Mouse (Mus musculus): ENCODE measurements around the gene Hmg20b. TPM values are rescaled to one million over a fixed set of nuclear protein-coding genes. Genes with fewer than 3 reads are reported as not detected.

The Hmg20b gene
- polyA plus RNA-seq, 1 experiment from 2014 or later = 29.9 TPM

- Histone ChIP-seq H3K4me3 (ENCODE audit: low read depth, low read length) (no peak overlapping the region), H3K9me3 (ENCODE audit: control insufficient read depth, low read length) (no peaks in the 10 kb centered on the region), H3K27me3 (ENCODE audit: control insufficient read depth, insufficient read depth, low read length) (no peaks in the 10 kb centered on the region), H3K9ac (replicated peaks; ENCODE audit: low read depth, low read length) (no peak overlapping the region), H3K27ac (ENCODE audit: low read depth, low read length) (no peak overlapping the region), H3K36me3 (ENCODE audit: control insufficient read depth, insufficient read depth, low read length) (peaks cover 8% of the 10 kb centered on the region; the same call in 1 of the 2 replicates), H3K4me1 (ENCODE audit: control insufficient read depth, insufficient read depth, low read length) (peaks cover 21% of the 10 kb centered on the region), H3K4me2 (ENCODE audit: low read depth, low read length) (no peak overlapping the region)
- 92% methylated on average over 10 of the region's 10 CpGs for WGBS
- ATAC-seq (ENCODE audit: low read depth) = no peak
Measured at GRCm38 (mm10) chr10:81375322-81375721, 25.0 kb upstream of the Hmg20b start.

DNA sequence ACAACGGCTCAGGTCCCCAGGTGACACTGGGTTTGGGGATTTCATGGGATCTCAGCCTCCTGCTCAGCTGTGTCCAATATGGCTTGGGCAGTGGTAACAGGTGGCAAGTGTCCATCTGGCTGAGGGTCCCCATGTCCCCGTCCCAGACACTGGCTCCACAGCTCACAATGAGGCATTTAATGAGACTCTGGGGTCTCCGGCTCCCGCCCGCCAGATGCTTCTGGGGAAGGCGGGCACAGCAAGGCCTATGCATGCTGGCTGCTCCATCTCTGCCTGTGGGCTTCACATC, 16.9 kb upstream of the Hmg20b start:
- no peak overlapping the region for H3K27ac ChIP-seq (ENCODE audit: low read depth, low read length)
- H3K36me3 ChIP-seq (ENCODE audit: control insufficient read depth, insufficient read depth, low read length) = peaks cover 39% of the 10 kb centered on the region
- H3K4me1 ChIP-seq (ENCODE audit: control insufficient read depth, insufficient read depth, low read length) = peaks cover 10% of the 10 kb centered on the region; the same call in 1 of the 2 replicates
- 50% methylated on average over 6 of the region's 6 CpGs for WGBS
- H3K9me3 ChIP-seq (ENCODE audit: control insufficient read depth, low read length) = no peaks in the 10 kb centered on the region
- no peak overlapping the region for H3K9ac ChIP-seq (replicated peaks; ENCODE audit: low read depth, low read length)
- H3K4me3 ChIP-seq (ENCODE audit: low read depth, low read length) = no peak overlapping the region
- ATAC-seq (ENCODE audit: low read depth) = no peak
- H3K4me2 ChIP-seq (ENCODE audit: low read depth, low read length) = no peak overlapping the region
- H3K27me3 ChIP-seq (ENCODE audit: control insufficient read depth, insufficient read depth, low read length) = 0 out of 2 replicates have a peak, but pooled peaks cover 3% of the 10 kb centered on the region

- Histone ChIP-seq H3K4me1 (ENCODE audit: control insufficient read depth, insufficient read depth, low read length) (peaks cover 10% of the 10 kb centered on the region; the same call in 1 of the 2 replicates), H3K27me3 (ENCODE audit: control insufficient read depth, insufficient read depth, low read length) (0 out of 2 replicates have a peak, but pooled peaks cover 3% of the 10 kb centered on the region), H3K9ac (replicated peaks; ENCODE audit: low read depth, low read length) (no peak overlapping the region), H3K36me3 (ENCODE audit: control insufficient read depth, insufficient read depth, low read length) (peaks cover 39% of the 10 kb centered on the region), H3K4me3 (ENCODE audit: low read depth, low read length) (no peak overlapping the region), H3K27ac (ENCODE audit: low read depth, low read length) (no peak overlapping the region), H3K4me2 (ENCODE audit: low read depth, low read length) (no peak overlapping the region), H3K9me3 (ENCODE audit: control insufficient read depth, low read length) (no peaks in the 10 kb centered on the region)
- no peak for ATAC-seq (ENCODE audit: low read depth)
- 81% methylated on average over 6 of the region's 6 CpGs for WGBS
Measured at GRCm38 (mm10) chr10:81366477-81367206, 16.4 kb upstream of the Hmg20b start.

DNA sequence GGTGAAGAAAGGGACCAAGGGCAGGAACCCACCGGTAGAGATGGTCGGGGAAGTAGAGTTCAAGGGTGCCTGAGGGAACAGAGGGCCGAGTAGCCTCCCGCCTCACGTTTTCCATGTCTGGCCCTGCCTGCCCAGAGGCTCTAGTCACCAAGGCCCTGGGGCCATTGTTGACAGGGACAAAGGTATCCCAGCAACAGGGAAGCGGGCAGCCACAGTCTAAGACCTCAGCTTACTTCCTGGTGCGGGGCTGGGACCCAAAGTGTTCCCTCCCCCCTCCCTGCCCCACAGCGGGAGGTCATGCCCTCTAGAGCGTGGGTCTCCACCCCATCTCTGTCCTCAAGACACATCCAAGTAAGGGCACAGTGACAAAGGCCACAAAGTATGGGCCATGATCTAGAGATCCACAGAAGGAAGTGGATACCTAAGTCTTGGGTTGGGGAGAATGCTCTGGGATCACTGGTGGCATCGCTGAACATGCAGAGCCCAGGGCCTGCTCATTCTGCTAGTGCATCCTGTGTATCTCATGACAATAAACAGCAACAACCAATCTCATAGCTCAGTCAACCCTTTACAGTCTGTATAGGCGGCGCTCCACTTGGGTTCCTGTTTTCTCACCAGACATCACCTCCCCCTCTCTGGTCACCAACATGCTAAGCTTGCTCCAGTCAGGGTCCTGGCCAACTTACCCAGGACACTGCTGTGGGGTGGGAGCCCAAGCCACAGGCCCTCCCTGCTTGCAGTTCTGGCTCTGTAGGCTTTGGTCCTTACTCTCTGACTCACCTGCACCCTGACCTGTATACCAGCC, 15.6 kb upstream of the Hmg20b start, which contains the start of gene 4930404N11Rik:
Gene 4930404N11Rik (minus strand): TSS at position 145 of the 805 bp plus-strand sequence.
- Histone ChIP-seq H3K36me3 (ENCODE audit: control insufficient read depth, insufficient read depth, low read length) (peaks cover 39% of the 10 kb centered on the region), H3K27ac (ENCODE audit: low read depth, low read length) (no peak within 1 kb of the TSS), H3K27me3 (ENCODE audit: control insufficient read depth, insufficient read depth, low read length) (0 out of 2 replicates have a peak, but pooled peaks cover 3% of the 10 kb centered on the region), H3K4me1 (ENCODE audit: control insufficient read depth, insufficient read depth, low read length) (peaks cover 10% of the 10 kb centered on the region; the same call in 1 of the 2 replicates), H3K4me2 (ENCODE audit: low read depth, low read length) (peak within 1 kb of the TSS; percentile 30; the same call in 1 of the 2 replicates), H3K4me3 (ENCODE audit: low read depth, low read length) (no peak within 1 kb of the TSS), H3K9me3 (ENCODE audit: control insufficient read depth, low read length) (no peaks in the 10 kb centered on the region), H3K9ac (replicated peaks; ENCODE audit: low read depth, low read length) (no peak within 1 kb of the TSS)
- 0 out of 2 replicates have a peak, but pooled peaks have one; percentile 7 for ATAC-seq (ENCODE audit: low read depth)
- WGBS = 14% methylated on average over 12 of the region's 12 CpGs

GRCm38 (mm10) chr10:81365073-81365472, 14.8 kb upstream of the Hmg20b start:
- H3K4me3 ChIP-seq (ENCODE audit: low read depth, low read length) = no peak overlapping the region
- no peak; the same call in 1 of the 2 replicates for ATAC-seq (ENCODE audit: low read depth)
- H3K36me3 ChIP-seq (ENCODE audit: control insufficient read depth, insufficient read depth, low read length) = peaks cover 33% of the 10 kb centered on the region
- no peaks in the 10 kb centered on the region for H3K9me3 ChIP-seq (ENCODE audit: control insufficient read depth, low read length)
- H3K27me3 ChIP-seq (ENCODE audit: control insufficient read depth, insufficient read depth, low read length) = 0 out of 2 replicates have a peak, but pooled peaks cover 3% of the 10 kb centered on the region
- 44% methylated on average over 4 of the region's 4 CpGs for WGBS
- H3K27ac ChIP-seq (ENCODE audit: low read depth, low read length) = no peak overlapping the region
- H3K9ac ChIP-seq (replicated peaks; ENCODE audit: low read depth, low read length) = no peak overlapping the region
- peaks cover 12% of the 10 kb centered on the region; the same call in 1 of the 2 replicates for H3K4me1 ChIP-seq (ENCODE audit: control insufficient read depth, insufficient read depth, low read length)
- no peak overlapping the region for H3K4me2 ChIP-seq (ENCODE audit: low read depth, low read length)

DNA sequence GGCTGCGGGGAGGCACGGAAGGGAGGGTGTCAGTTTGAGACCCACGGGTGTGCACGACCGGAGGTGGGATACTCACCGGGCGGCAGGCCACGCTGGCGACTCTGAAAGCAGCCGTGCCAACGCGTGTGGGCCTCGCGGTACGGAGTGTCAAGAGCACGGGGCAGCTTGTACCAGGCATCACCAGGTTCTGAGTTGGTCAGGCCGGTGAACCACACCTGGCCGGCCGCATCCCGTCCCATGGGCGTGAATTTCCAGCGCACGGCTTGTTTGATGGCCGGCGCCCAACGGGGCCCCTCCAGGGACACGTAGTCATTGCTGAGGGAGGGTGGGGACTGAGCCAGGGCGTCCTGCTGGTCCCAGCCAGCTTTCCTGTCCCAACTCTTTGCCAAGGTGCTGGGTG, 14.4 kb upstream of the Hmg20b start:
- no peak for ATAC-seq (ENCODE audit: low read depth)
- H3K9me3 ChIP-seq (ENCODE audit: control insufficient read depth, low read length) = no peaks in the 10 kb centered on the region
- no peak overlapping the region for H3K9ac ChIP-seq (replicated peaks; ENCODE audit: low read depth, low read length)
- H3K4me3 ChIP-seq (ENCODE audit: low read depth, low read length) = no peak overlapping the region
- H3K27me3 ChIP-seq (ENCODE audit: control insufficient read depth, insufficient read depth, low read length) = 0 out of 2 replicates have a peak, but pooled peaks cover 3% of the 10 kb centered on the region
- peaks cover 29% of the 10 kb centered on the region for H3K36me3 ChIP-seq (ENCODE audit: control insufficient read depth, insufficient read depth, low read length)
- 11% methylated on average over 28 of the region's 28 CpGs for WGBS
- no peak overlapping the region for H3K27ac ChIP-seq (ENCODE audit: low read depth, low read length)
- H3K4me1 ChIP-seq (ENCODE audit: control insufficient read depth, insufficient read depth, low read length) = peaks cover 12% of the 10 kb centered on the region; the same call in 1 of the 2 replicates
- H3K4me2 ChIP-seq (ENCODE audit: low read depth, low read length) = peak overlapping the region; percentile 30; the same call in 1 of the 2 replicates

DNA sequence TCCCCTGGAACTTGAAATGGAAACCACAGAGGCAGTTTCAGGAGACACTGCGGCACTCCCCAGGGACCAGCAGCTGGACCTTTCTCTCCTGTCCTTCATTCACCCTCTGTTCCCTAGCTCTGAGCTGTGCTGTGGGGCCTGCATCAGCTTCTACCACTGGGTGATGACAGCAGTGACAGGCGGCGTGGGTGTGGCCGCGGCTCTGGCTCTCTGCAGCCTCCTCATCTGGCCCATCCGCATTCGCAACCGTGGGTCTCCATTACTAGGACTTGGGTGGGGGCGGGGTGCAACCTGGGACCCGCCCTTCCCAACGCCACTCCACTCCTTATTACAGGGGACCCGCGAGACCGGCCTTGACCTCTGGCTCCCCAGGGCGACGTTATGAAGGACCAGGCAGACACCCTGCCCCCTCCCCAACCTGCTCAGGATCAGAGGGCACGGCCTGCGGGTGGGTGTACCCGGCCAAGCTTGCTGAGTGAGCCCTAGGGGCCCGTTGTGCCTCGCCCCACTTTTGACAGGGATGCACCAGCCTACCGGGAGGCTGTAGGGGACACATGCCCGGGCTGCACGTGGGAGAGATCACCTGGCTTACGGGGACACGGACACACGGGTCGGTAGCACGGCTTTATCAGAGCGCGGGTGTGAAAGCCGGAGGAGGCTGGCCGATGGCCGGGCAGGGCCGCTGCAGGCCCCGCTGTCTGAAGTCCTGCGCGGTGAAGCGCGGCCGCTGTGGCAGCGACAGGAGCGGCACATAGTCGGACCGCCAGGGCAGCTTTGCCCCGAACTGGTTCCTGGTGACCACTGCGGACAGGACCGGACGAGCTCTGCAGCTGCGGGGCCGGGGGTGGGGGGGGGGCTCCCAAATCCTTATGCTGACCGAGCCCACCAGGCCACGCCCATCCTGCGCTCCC, 13.4 kb upstream of the Hmg20b start:
- Histone ChIP-seq H3K4me2 (ENCODE audit: low read depth, low read length) (peak overlapping the region; percentile 30; the same call in 1 of the 2 replicates), H3K4me1 (ENCODE audit: control insufficient read depth, insufficient read depth, low read length) (peaks cover 12% of the 10 kb centered on the region; the same call in 1 of the 2 replicates), H3K27me3 (ENCODE audit: control insufficient read depth, insufficient read depth, low read length) (0 out of 2 replicates have a peak, but pooled peaks cover 3% of the 10 kb centered on the region), H3K9ac (replicated peaks; ENCODE audit: low read depth, low read length) (peak overlapping the region; percentile 39), H3K27ac (ENCODE audit: low read depth, low read length) (no peak overlapping the region), H3K4me3 (ENCODE audit: low read depth, low read length) (peak overlapping the region; percentile 12; the same call in 1 of the 2 replicates), H3K9me3 (ENCODE audit: control insufficient read depth, low read length) (no peaks in the 10 kb centered on the region), H3K36me3 (ENCODE audit: control insufficient read depth, insufficient read depth, low read length) (peaks cover 20% of the 10 kb centered on the region)
- no peak for ATAC-seq (ENCODE audit: low read depth)
- WGBS = 13% methylated on average over 54 of the region's 54 CpGs

GRCm38 (mm10) chr10:81362336-81362949, 12.2 kb upstream of the Hmg20b start:
- no peak for ATAC-seq (ENCODE audit: low read depth)
- H3K4me3 ChIP-seq (ENCODE audit: low read depth, low read length) = no peak overlapping the region
- no peaks in the 10 kb centered on the region for H3K9me3 ChIP-seq (ENCODE audit: control insufficient read depth, low read length)
- 80% methylated on average over 12 of the region's 12 CpGs for WGBS
- H3K4me1 ChIP-seq (ENCODE audit: control insufficient read depth, insufficient read depth, low read length) = peaks cover 16% of the 10 kb centered on the region; the same call in 1 of the 2 replicates
- 0 out of 2 replicates have a peak, but pooled peaks cover 3% of the 10 kb centered on the region for H3K27me3 ChIP-seq (ENCODE audit: control insufficient read depth, insufficient read depth, low read length)
- no peak overlapping the region for H3K27ac ChIP-seq (ENCODE audit: low read depth, low read length)
- H3K9ac ChIP-seq (replicated peaks; ENCODE audit: low read depth, low read length) = no peak overlapping the region
- H3K36me3 ChIP-seq (ENCODE audit: control insufficient read depth, insufficient read depth, low read length) = peaks cover 8% of the 10 kb centered on the region; the same call in 1 of the 2 replicates
- no peak overlapping the region for H3K4me2 ChIP-seq (ENCODE audit: low read depth, low read length)
